Mouse (Mus musculus) E14TG2a.4 (cell line): ENCODE measurements around the gene Ccdc186.

Source experiments
- H3K27me3 ChIP-seq: 2 replicates; pipeline ENCODE4 v1.6.1; 2014; ENCODE audit warnings: low read length, control low read depth; ENCODE audit not compliant: insufficient read depth
- H3K36me3 ChIP-seq: 2 replicates; pipeline ENCODE4 v1.6.1; 2014; ENCODE audit warnings: low read length, control low read depth; ENCODE audit not compliant: insufficient read depth
- H3K4me1 ChIP-seq: replicated peaks from 2 replicates; pipeline ENCODE4 v1.6.1; 2014; ENCODE audit warnings: low read depth, low read length, control low read depth
- H3K4me3 ChIP-seq: replicated peaks from 2 replicates; pipeline ENCODE4 v1.5.1; 2014; ENCODE audit warnings: mild to moderate bottlenecking, low read length
- H3K9me3 ChIP-seq: 2 replicates; pipeline ENCODE4 v1.6.1; 2014; ENCODE audit warnings: low read length, control low read depth
- CTCF ChIP-seq: conservative IDR thresholded peaks from 2 replicates; pipeline ENCODE4 v1.5.1; 2014; ENCODE audit warnings: low read length
- NANOG ChIP-seq: IDR thresholded peaks from 2 replicates; pipeline ENCODE4 v1.6.1; 2014; ENCODE audit warnings: borderline replicate concordance, low read length, mixed read lengths
- POU5F1 ChIP-seq: IDR thresholded peaks from 2 replicates; pipeline ENCODE4 v1.6.1; 2014; ENCODE audit warnings: low read length, borderline replicate concordance

The Ccdc186 gene

DNA sequence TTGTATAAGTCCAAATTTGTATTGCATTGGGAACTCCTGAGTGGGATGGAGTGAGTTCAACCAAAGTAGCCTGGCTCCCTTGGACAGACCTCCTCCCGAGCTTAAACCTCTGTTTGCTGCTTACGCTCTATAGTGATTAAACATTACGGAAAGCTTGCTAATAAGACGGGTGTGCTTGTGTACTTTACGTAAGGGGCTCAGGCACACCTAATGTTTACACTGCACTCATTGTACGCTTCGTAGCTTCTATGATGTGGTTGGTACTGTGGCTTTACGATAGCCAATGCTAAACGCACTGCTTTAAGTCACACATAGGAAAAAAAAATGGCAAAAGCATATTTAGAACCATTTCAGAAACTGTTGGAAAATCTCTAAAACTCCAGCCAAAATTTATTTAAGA is 7.3 kb upstream of the Ccdc186 start:
- Histone ChIP-seq H3K4me1 (0 out of 2 replicates have a peak, but pooled peaks cover 3% of the 10 kb centered on the region), H3K4me3 (no peak overlapping the region), H3K27me3 (peaks cover 57% of the 10 kb centered on the region), H3K9me3 (no peaks in the 10 kb centered on the region), H3K36me3 (no peaks in the 10 kb centered on the region)
- TF ChIP-seq NANOG: no peak
- no peak for TF ChIP-seq CTCF
- no peak for TF ChIP-seq POU5F1

- Histone ChIP-seq H3K36me3 (no peaks in the 10 kb centered on the region), H3K9me3 (no peaks in the 10 kb centered on the region), H3K4me3 (no peak overlapping the region), H3K4me1 (0 out of 2 replicates have a peak, but pooled peaks cover 3% of the 10 kb centered on the region), H3K27me3 (peaks cover 64% of the 10 kb centered on the region)
- TF ChIP-seq NANOG (no peak), POU5F1 (no peak), CTCF (no peak)
Observed at GRCm38 (mm10) chr19:56828305-56828704, 6.3 kb upstream of the Ccdc186 start.

DNA sequence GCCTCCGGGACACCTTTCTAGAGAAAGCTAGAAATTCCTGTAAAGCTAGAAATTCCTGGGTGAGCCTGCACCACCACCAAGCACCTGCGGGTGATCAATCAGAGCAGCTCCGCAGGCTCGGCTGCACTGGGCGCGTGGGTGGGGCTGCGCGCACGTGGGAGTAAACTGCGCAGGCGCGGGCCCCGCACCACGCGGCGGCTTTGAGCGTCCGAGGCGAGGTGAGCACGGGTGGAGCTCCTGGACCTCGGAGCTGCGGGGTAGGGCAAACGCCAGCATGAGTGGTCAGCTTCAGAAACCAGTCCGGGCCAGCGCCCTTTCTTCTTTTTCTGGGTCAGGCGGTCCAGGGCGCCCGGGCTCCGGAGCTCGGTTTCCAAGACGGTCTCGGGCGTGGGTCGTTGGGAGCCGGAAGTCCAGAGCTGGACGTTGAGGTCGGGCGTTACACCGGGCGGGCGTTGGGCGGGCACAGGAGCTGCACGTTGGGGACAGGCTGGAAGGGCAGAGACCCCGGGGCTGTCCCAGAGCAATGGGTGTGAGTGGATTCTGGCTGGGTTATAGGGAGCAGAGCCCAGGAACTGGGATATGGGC is 4.1 kb upstream of the Ccdc186 start, which contains the start of gene Tdrd1:
TSS of gene Tdrd1 (plus strand) at position 163 of the 585 bp plus-strand sequence.
- Histone ChIP-seq H3K4me1 (peaks cover 11% of the 10 kb centered on the region), H3K9me3 (no peaks in the 10 kb centered on the region), H3K36me3 (no peaks in the 10 kb centered on the region), H3K4me3 (peak within 1 kb of the TSS; percentile 61), H3K27me3 (peaks cover 60% of the 10 kb centered on the region)
- TF ChIP-seq POU5F1: no peak

DNA sequence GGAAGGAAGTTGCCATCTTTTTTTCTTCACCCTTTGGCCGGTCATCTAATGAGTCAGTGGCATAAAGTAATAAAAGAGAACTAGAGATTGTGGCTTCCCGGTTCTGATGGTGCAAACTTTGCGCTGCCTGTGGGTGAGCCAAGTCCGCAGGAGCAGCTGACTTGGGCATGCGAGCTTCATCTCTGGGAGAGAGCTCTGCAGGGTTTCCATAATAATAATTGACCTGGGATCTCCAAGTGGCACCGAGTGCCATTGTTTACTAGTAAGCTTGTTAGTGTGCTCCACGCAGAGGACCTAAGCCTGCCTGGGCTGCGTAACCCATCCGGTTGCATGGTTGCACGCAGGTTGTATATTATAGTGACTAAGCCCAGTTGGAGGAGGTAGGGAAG is 452 bp upstream of the Ccdc186 start:
- H3K4me1 ChIP-seq: peaks cover 26% of the 10 kb centered on the region
- H3K36me3 ChIP-seq: peaks cover 14% of the 10 kb centered on the region
- peaks cover 40% of the 10 kb centered on the region for H3K27me3 ChIP-seq
- peak overlapping the region; percentile 99 for H3K4me3 ChIP-seq
- TF ChIP-seq POU5F1: no peak
- no peak for TF ChIP-seq CTCF
- TF ChIP-seq NANOG: no peak
- H3K9me3 ChIP-seq: no peaks in the 10 kb centered on the region

DNA sequence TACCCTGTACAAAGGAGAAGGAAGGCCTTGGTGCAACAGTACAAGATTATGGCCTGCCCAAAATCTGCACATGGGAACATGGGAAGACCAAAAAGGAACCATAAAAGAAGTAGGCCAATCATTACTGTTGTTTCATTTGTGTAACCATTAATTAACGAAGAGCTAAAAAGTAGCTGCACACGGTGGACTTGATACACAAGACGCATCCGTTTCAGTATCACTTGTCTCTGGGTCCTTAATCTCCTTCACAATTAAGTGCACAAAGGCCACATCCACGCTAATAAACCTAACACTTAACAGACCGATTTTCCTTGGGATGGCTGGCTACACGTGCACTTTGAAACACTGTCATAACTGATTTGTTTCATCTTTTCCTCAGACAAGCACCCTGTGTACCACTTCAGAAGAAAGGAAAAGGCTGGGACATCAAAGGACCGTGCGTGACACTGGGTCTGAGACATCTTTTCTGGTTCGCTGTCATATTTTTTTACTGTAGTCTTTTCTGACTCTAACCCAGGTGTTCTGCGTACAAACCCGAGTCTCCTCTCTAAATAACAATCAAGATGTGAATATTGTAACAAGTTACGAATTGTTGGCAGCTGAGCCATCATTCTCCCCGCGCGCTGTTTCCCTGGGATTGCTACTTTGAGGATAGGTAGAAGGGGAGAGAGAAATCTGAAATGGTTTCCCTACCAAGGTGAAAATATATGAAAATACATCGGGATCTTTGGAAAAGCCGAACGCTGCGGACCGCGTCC is 771 bp downstream of the Ccdc186 start:
- Histone ChIP-seq H3K4me3 (peak overlapping the region; percentile 99), H3K36me3 (peaks cover 15% of the 10 kb centered on the region), H3K9me3 (no peaks in the 10 kb centered on the region), H3K27me3 (peaks cover 28% of the 10 kb centered on the region), H3K4me1 (peaks cover 29% of the 10 kb centered on the region)
- TF ChIP-seq POU5F1: no peak
- TF ChIP-seq NANOG: no peak
- TF ChIP-seq CTCF: no peak

- no peak overlapping the region for H3K4me3 ChIP-seq
- H3K9me3 ChIP-seq: no peaks in the 10 kb centered on the region
Observed at GRCm38 (mm10) chr19:56817851-56818526, 4.0 kb downstream of the Ccdc186 start.

GRCm38 (mm10) chr19:56813360-56813759 is 8.6 kb downstream of the Ccdc186 start:
- TF ChIP-seq CTCF (no peak), POU5F1 (no peak), NANOG (no peak)
- Histone ChIP-seq H3K27me3 (no peaks in the 10 kb centered on the region), H3K9me3 (no peaks in the 10 kb centered on the region), H3K4me1 (peaks cover 52% of the 10 kb centered on the region), H3K4me3 (no peak overlapping the region), H3K36me3 (peaks cover 71% of the 10 kb centered on the region)

More at GRCm38 (mm10) chr19:56817851-56818526, 4.0 kb downstream of the Ccdc186 start:
- Histone ChIP-seq H3K36me3 (peaks cover 42% of the 10 kb centered on the region), H3K4me1 (peaks cover 38% of the 10 kb centered on the region), H3K27me3 (no peaks in the 10 kb centered on the region)
- no peak for TF ChIP-seq POU5F1
- no peak for TF ChIP-seq NANOG
- TF ChIP-seq CTCF: no peak

DNA sequence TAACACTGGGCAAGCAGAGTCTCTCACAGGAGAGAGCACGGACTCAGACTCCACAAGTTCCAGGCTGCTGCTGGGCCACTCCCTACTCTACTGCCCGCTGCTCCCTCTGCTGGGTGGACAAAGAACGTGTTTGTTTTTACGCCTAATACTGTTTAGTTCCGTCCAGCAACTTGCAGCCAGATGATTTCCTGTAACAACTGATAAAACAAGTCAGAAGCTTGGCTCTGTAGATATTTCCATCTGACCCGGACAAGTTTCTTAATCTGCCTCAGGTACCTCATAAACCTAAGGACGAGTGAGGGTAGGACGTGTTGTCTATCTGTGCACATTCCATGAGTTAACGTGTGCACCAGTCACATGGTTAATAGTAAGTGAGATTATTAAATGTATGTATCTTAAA is 10.4 kb downstream of the Ccdc186 start:
- Histone ChIP-seq H3K4me3 (no peak overlapping the region), H3K36me3 (peaks cover 79% of the 10 kb centered on the region), H3K9me3 (no peaks in the 10 kb centered on the region), H3K4me1 (peaks cover 39% of the 10 kb centered on the region), H3K27me3 (no peaks in the 10 kb centered on the region)
- no peak for TF ChIP-seq POU5F1
- TF ChIP-seq CTCF: 0 out of 2 replicates have a peak, but pooled peaks have one; percentile 19

GRCm38 (mm10) chr19:56810641-56811146 is 11.3 kb downstream of the Ccdc186 start:
- Histone ChIP-seq H3K27me3 (no peaks in the 10 kb centered on the region), H3K36me3 (peaks cover 81% of the 10 kb centered on the region), H3K4me1 (peaks cover 39% of the 10 kb centered on the region), H3K9me3 (no peaks in the 10 kb centered on the region), H3K4me3 (no peak overlapping the region)
- TF ChIP-seq POU5F1 (no peak), NANOG (no peak), CTCF (no peak)
